Mouse (Mus musculus): ENCODE data around the gene Ctsd.
"Not testable (repeated sequence)": the region's sequence is repeated elsewhere in the genome, so short reads cannot be mapped to it uniquely, and the experiment has no call there.

Ctsd gene

GRCm38 (mm10) chr7:142387419-142388148, at the start of gene Ctsd:
Gene Ctsd (minus strand): TSS chr7:142388038.
- peak; percentile 96 for DNase-seq

DNA sequence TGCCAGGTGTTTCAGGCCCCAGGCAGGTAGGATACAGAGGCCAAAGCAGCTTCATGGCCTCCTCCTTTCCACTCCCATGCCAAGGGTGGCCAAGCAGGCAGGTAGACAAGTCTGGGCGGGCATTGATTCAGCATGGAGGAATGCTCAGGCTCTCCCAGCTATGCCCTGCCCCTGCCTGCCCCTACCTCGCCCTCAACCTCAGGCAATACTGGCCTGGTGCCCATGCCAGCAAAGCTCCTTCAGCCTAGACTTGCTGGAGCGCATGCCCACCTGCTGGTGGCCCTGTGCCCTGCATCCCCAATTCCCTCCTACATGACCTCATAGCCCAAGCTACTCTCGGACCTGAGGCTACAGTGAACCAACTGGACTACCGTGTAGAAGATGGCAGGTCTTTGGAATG, 49.5 kb upstream of the Ctsd start:
- DNase-seq, result no peak

DNA sequence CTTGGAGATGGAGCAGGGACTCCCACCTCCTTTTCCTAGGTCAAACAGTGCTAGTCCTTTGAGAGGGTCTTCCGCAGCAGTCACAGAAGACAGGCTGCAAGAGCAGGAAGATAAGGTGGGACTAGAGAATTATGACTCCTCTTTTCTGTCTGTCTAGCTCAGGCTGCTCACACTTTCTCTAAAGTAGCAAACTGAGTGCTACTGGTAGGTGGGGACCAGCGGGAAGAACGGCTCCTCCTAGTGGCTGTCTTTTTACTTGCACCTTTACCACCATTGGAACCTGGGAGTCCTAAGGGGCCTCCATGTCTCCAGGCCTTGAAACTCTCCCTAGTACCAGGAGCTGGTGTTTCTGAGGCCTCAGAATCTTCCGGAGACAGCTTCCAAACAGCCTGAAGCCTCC, 47.7 kb upstream of the Ctsd start:
- DNase-seq, result peak; percentile 71

DNA sequence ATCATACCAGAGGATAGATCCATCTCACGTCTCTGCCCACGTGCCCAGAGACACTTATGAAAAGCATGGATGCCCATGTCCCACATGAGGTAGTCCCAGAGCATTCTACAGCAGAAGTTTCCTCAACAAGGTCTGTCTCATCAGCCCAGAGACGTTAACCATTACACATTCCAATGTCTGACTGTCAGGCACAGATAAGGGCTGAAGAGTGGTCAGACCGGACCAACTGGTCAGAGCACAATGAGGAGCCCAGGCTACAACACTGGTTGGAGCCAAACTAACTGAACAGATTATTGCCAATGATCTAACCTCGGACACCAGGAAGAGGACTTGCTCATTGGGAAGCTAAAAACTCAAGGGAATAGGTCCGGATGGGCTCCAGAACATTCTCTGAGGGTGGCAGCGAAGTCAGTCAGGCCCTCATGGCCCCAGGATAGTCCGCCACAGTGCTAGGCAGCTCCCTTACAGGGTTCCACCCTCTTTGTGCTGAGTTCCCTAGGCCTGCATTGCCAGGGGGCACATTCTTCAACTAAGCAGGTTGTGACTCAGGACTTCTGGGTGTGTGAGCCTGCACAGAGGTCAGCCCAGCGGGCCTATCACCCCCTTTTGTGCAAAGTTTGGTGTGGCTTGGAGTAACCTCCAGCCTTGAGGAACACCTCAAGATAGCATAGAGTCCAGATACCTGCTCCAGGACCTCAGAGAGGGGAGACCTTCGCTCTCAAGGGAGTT, 46.5 kb upstream of the Ctsd start, which contains the start of gene Syt8:
Syt8 (plus strand) TSS at position 714 of the 729 bp plus-strand sequence.
- no peak for DNase-seq

DNA sequence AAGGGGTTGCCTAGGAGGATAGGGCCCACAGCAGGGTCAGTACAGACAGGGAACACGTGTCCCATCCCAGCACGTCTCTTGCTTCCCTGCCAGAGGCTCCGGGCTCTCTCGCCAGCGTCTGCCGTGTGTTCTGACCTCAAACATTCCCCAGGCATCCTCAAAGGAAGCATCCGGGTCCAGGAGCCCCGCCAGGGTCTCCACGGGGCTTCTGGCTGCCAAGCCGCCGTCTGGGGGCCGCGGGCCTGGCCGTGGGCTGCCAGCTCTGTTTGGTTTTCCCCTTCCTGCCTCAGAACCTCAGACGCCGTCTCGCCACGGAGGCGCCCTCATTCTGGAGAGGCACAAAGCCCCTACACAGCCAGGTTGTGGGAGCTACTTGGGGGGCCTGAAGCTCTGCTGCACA, 45.8 kb upstream of the Ctsd start:
- DNase-seq, result no peak

- DNase-seq, result no peak
Measured at GRCm38 (mm10) chr7:142431106-142431505, 43.3 kb upstream of the Ctsd start.

- DNase-seq, result no peak
Measured at GRCm38 (mm10) chr7:142430160-142430678, 42.4 kb upstream of the Ctsd start.

GRCm38 (mm10) chr7:142428213-142428612, 40.4 kb upstream of the Ctsd start:
- DNase-seq, result no peak

DNA sequence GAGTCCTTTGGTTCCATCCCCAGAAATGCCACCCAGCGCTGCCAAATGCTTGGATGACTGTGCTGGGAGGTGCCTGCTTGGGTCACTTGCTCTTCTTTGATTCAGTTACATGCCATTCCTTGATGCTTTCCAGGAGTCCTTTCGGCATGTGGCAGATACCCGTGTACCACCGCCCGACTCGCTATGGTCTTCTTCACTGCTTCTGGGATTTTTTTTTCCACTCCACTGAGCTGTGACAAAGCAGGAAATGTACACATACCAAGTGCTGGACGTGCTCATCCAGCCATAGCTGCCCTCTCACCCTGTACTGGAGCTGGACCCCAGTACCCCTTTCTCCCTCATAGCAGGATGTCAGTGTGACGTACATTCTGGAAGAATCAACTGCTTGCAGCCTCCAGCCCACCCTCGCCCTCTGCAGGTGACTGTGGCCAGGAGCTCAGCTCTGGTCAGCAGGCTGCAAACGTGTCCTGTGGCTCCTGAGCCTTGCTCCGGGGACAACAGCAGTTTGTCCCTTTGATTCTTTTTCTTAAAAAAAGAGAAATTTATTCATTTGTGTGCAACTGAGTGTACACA, 37.9 kb upstream of the Ctsd start:
- no peak for DNase-seq

DNA sequence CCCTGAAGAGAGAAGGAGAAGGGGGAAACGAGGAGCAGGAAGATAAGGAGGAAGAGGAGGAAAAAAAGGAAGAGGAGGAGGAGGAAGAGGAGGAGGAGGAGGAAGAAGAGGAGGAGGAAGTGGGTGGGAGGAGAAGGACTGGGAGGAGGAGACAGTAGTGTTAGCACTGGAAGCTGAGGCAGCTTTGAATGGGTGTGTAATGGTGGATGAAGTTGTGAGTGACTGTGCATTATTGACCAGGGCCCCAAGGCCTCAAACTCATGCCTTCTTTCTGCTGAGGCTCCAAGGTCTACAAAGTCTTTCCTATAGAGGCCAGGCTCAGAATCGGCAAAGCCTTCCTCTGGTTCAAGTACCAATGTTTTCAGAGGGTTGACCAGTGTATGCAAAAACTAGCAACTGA, 34.0 kb upstream of the Ctsd start:
- DNase-seq, result no peak

- no peak for DNase-seq
Measured at GRCm38 (mm10) chr7:142419887-142420286, 32.0 kb upstream of the Ctsd start.

GRCm38 (mm10) chr7:142418679-142419078, 30.8 kb upstream of the Ctsd start:
- DNase-seq, result no peak

DNA sequence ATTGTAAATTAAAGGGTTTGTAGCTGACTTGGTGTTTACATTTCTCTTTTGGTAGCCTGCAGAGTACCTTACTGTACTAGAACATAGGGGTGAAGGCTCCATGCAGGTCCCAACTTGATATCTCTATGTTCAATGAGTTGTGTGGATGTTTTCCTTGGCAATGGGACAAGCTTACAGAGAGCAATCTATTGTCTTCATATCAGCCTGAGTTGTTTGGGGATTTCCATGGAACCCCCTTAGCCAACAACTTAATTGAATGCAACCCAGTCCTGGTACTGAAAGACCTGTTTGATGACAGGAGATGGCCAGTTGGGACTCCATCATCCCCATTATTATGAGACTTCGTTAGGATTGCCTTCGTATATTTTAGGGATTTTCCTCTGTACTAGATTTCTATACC, 30.2 kb upstream of the Ctsd start:
- DNase-seq, result no peak

GRCm38 (mm10) chr7:142416225-142416624, 28.4 kb upstream of the Ctsd start:
- DNase-seq, result no peak

- no peak for DNase-seq
Measured at GRCm38 (mm10) chr7:142415314-142415713, 27.5 kb upstream of the Ctsd start.

GRCm38 (mm10) chr7:142413285-142413684, 25.4 kb upstream of the Ctsd start:
- no peak for DNase-seq

- no peak for DNase-seq
Measured at GRCm38 (mm10) chr7:142409603-142410002, 21.8 kb upstream of the Ctsd start.

- DNase-seq, result no peak
Measured at GRCm38 (mm10) chr7:142408686-142409085, 20.8 kb upstream of the Ctsd start.

- no peak for DNase-seq
Measured at GRCm38 (mm10) chr7:142407935-142408334, 20.1 kb upstream of the Ctsd start.

GRCm38 (mm10) chr7:142405134-142405533, 17.3 kb upstream of the Ctsd start:
- DNase-seq, result not testable (repeated sequence)

GRCm38 (mm10) chr7:142403591-142403990, 15.8 kb upstream of the Ctsd start:
- no peak for DNase-seq

GRCm38 (mm10) chr7:142400750-142401142, 12.9 kb upstream of the Ctsd start:
- DNase-seq, result no peak

- DNase-seq, result no peak
Measured at GRCm38 (mm10) chr7:142400112-142400749, 12.4 kb upstream of the Ctsd start.

Measured in cerebellum, adult 8-10 months (tissue).